Mouse (Mus musculus): ENCODE results near the gene Fam19a1. TPM values are rescaled to one million over a fixed set of nuclear protein-coding genes. Genes with fewer than 3 reads are reported as not detected.

The Fam19a1 gene
- polyA plus RNA-seq, 2 experiments, result not detected

GRCm38 (mm10) chr6:96098225-96098624 lies 14.7 kb upstream of the Fam19a1 start:
- Histone ChIP-seq H3K4me1 (replicated peaks; ENCODE audit: control insufficient read depth in 2 of 2, insufficient read depth in 2 of 2, low read length in 1 of 2) (no peaks in the 10 kb centered on the region), H3K36me3 (replicated peaks; ENCODE audit: control insufficient read depth, insufficient read depth, low read depth) (no peaks in the 10 kb centered on the region), H3K9ac (replicated peaks) (no peak overlapping the region), H3K9me3 (ENCODE audit: control insufficient read depth, low read length) (no peaks in the 10 kb centered on the region), H3K4me3 (ENCODE audit: insufficient read depth in 1 of 2, low read depth in 2 of 2, low read length in 2 of 2) (no peak overlapping the region), H3K4me2 (ENCODE audit: low read depth) (no peak overlapping the region), H3K27me3 (ENCODE audit: control insufficient read depth, insufficient read depth, low read length) (no peaks in the 10 kb centered on the region), H3K27ac (no peak overlapping the region)
- WGBS (ENCODE audit: insufficient replicate concordance), result 48% methylated on average over 6 of the region's 6 CpGs
- DNase-seq (ENCODE audit: low read depth in 3 of 3, low spot score in 3 of 3) (no peak), ATAC-seq (ENCODE audit: insufficient read depth) (no peak)
- TF ChIP-seq CTCF (IDR thresholded peaks at IDR 0.05; ENCODE audit: low read depth), result no peak
- TF ChIP-seq EP300 (IDR thresholded peaks at IDR 0.05; ENCODE audit: low read depth), result no peak

DNA sequence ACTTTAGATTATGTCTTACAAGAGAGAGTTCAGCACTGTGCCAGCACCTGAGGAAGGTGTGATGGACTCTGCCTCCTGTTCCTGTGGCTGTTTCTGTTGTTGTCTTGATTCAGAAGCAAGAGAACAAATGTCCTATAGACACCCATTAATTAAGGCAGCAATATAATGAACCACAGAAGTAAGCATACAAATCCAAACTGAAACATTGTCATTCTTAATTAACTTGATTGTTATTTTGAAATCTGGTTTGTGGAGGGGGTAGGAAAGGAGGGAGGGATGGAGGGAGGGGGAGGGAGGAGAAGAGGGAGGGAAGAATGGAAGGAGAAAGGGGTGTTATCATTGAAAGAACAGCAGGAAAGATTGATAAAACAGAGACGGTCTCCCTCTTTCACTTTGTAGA lies 1.3 kb upstream of the Fam19a1 start:
- no peak overlapping the region for H3K27ac ChIP-seq
- WGBS (ENCODE audit: insufficient replicate concordance), result 45% methylated on average over 1 of the region's 1 CpGs
- H3K9me3 ChIP-seq (ENCODE audit: control insufficient read depth, low read length), result no peaks in the 10 kb centered on the region
- ATAC-seq (ENCODE audit: insufficient read depth), result no peak
- no peaks in the 10 kb centered on the region for H3K36me3 ChIP-seq (replicated peaks; ENCODE audit: control insufficient read depth, insufficient read depth, low read depth)
- no peak overlapping the region for H3K9ac ChIP-seq (replicated peaks)
- H3K4me1 ChIP-seq (replicated peaks; ENCODE audit: control insufficient read depth in 2 of 2, insufficient read depth in 2 of 2, low read length in 1 of 2), result no peaks in the 10 kb centered on the region
- DNase-seq (ENCODE audit: low read depth in 3 of 3, low spot score in 3 of 3), result no peak
- H3K27me3 ChIP-seq (ENCODE audit: control insufficient read depth, insufficient read depth, low read length), result no peaks in the 10 kb centered on the region
- TF ChIP-seq EP300 (IDR thresholded peaks at IDR 0.05; ENCODE audit: low read depth) (no peak), CTCF (IDR thresholded peaks at IDR 0.05; ENCODE audit: low read depth) (no peak)
- no peak overlapping the region for H3K4me2 ChIP-seq (ENCODE audit: low read depth)
- no peak overlapping the region for H3K4me3 ChIP-seq (ENCODE audit: insufficient read depth in 1 of 2, low read depth in 2 of 2, low read length in 2 of 2)

DNA sequence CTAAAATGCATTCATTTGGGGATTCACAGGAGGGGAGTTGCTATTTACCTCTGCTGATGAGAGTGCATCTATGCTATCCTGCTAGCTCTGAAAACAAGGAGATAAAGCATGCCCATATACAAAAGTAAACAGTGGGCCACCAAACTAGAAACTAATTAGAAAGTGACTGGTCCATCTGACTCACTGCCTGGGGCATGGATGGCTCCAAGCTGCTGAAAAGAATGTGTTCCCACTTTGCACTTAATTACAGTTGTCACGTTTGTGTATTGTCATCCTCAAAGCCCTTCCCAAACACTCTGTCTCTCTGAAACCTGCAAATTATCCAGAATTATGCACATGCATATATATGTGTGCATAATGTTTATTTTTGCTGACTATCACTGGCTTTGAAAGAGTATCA lies 1.2 kb downstream of the Fam19a1 start:
- H3K9ac ChIP-seq (replicated peaks), result no peak overlapping the region
- H3K36me3 ChIP-seq (replicated peaks; ENCODE audit: control insufficient read depth, insufficient read depth, low read depth), result no peaks in the 10 kb centered on the region
- H3K4me2 ChIP-seq (ENCODE audit: low read depth), result no peak overlapping the region
- TF ChIP-seq EP300 (IDR thresholded peaks at IDR 0.05; ENCODE audit: low read depth) (no peak), CTCF (IDR thresholded peaks at IDR 0.05; ENCODE audit: low read depth) (no peak)
- no peak overlapping the region for H3K4me3 ChIP-seq (ENCODE audit: insufficient read depth in 1 of 2, low read depth in 2 of 2, low read length in 2 of 2)
- ATAC-seq (ENCODE audit: insufficient read depth), result no peak
- H3K4me1 ChIP-seq (replicated peaks; ENCODE audit: control insufficient read depth in 2 of 2, insufficient read depth in 2 of 2, low read length in 1 of 2), result no peaks in the 10 kb centered on the region
- no peak for DNase-seq (ENCODE audit: low read depth in 3 of 3, low spot score in 3 of 3)
- WGBS (ENCODE audit: insufficient replicate concordance), result 10% methylated on average over 1 of the region's 1 CpGs
- H3K27me3 ChIP-seq (ENCODE audit: control insufficient read depth, insufficient read depth, low read length), result no peaks in the 10 kb centered on the region; the same call in 1 of the 2 replicates
- H3K27ac ChIP-seq, result no peak overlapping the region
- H3K9me3 ChIP-seq (ENCODE audit: control insufficient read depth, low read length), result no peaks in the 10 kb centered on the region

DNA sequence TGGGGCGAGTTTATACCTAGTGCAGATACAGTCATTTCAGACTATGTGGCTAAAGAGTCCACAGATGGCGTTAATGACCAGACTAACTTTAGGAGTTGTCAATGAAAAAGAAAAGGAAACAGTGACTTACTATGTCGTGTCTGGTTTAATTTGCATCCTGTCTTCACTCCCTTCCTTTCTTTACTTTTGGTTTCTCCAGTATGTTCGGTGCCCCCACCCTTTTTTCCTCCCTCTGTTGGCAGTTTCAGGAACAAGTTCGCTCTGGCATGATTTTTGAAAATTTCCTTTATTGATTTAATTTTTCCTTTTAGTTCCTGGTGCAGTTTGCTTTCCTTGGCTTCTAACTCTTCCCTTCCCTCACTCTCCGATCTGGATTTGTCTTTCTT lies 3.2 kb downstream of the Fam19a1 start:
- no peaks in the 10 kb centered on the region; the same call in 1 of the 2 replicates for H3K27me3 ChIP-seq (ENCODE audit: control insufficient read depth, insufficient read depth, low read length)
- DNase-seq (ENCODE audit: low read depth in 3 of 3, low spot score in 3 of 3), result no peak
- TF ChIP-seq CTCF (IDR thresholded peaks at IDR 0.05; ENCODE audit: low read depth) (no peak), EP300 (IDR thresholded peaks at IDR 0.05; ENCODE audit: low read depth) (no peak)
- no peak overlapping the region for H3K27ac ChIP-seq
- H3K4me2 ChIP-seq (ENCODE audit: low read depth), result peak overlapping the region; percentile 58
- no peaks in the 10 kb centered on the region for H3K36me3 ChIP-seq (replicated peaks; ENCODE audit: control insufficient read depth, insufficient read depth, low read depth)
- H3K9ac ChIP-seq (replicated peaks), result no peak overlapping the region
- no peaks in the 10 kb centered on the region for H3K9me3 ChIP-seq (ENCODE audit: control insufficient read depth, low read length)
- H3K4me1 ChIP-seq (replicated peaks; ENCODE audit: control insufficient read depth in 2 of 2, insufficient read depth in 2 of 2, low read length in 1 of 2), result no peaks in the 10 kb centered on the region
- peak overlapping the region in 1 of 2 experiments; percentile 46; a peak in 2 of 4 replicates for H3K4me3 ChIP-seq (ENCODE audit: insufficient read depth in 1 of 2, low read depth in 2 of 2, low read length in 2 of 2)
- 5% methylated on average over 6 of the region's 6 CpGs for WGBS (ENCODE audit: insufficient replicate concordance)
- ATAC-seq (ENCODE audit: insufficient read depth), result no peak

DNA sequence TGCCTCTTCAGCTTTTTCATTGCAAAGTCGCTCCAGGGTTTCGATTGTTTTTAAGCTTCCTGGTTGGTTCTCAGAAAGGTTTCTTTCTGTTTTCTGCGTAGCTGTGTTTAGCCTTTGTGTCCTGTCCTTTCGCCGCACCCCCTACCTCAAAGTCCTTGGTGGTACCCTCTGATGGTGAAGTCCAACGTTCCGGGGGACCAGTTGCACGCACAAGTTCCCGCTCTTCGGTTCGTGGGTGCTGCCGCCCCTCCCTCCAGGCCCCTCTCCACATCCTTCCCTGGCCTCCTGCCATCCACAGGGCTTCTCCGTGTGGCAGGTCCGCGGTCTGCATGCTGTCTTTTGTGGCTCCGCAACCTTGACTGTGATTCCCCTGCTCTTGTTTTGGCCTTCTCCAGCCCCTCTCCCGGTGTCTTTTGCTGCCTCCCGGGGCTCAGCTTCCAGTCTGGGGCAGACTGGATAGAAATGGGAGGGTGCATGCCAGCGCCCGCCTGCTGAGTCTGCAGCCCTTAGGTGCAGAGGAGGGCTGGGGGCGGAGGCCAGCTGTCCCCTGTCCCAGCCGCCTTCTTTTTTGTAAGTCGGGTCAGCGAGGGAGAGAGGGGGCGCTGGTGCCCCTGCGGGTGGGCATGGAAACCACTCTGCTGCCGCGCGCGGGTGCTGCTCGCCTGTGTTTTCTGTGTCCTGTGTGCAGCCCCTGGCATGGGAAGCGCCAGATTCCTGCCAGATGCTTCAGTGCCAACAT lies 3.7 kb downstream of the Fam19a1 start:
- Histone ChIP-seq H3K27ac (no peak overlapping the region), H3K36me3 (replicated peaks; ENCODE audit: control insufficient read depth, insufficient read depth, low read depth) (no peaks in the 10 kb centered on the region), H3K4me1 (replicated peaks; ENCODE audit: control insufficient read depth in 2 of 2, insufficient read depth in 2 of 2, low read length in 1 of 2) (no peaks in the 10 kb centered on the region), H3K4me3 (ENCODE audit: insufficient read depth in 1 of 2, low read depth in 2 of 2, low read length in 2 of 2) (peak overlapping the region; percentile 46 to 56), H3K9me3 (ENCODE audit: control insufficient read depth, low read length) (no peaks in the 10 kb centered on the region), H3K9ac (replicated peaks) (no peak overlapping the region), H3K27me3 (ENCODE audit: control insufficient read depth, insufficient read depth, low read length) (no peaks in the 10 kb centered on the region; the same call in 1 of the 2 replicates), H3K4me2 (ENCODE audit: low read depth) (peak overlapping the region; percentile 58)
- DNase-seq (ENCODE audit: low read depth in 3 of 3, low spot score in 3 of 3) (no peak), ATAC-seq (ENCODE audit: insufficient read depth) (no peak)
- WGBS (ENCODE audit: insufficient replicate concordance), result 3% methylated on average over 32 of the region's 32 CpGs
- no peak for TF ChIP-seq EP300 (IDR thresholded peaks at IDR 0.05; ENCODE audit: low read depth)
- TF ChIP-seq CTCF (IDR thresholded peaks at IDR 0.05; ENCODE audit: low read depth), result no peak
